Mouse (Mus musculus): ENCODE data around the gene Cldn10.

- no peak for TF ChIP-seq CTCF (IDR thresholded peaks at IDR 0.05; ENCODE audit: borderline replicate concordance, extremely low read depth, insufficient read depth, insufficient read length)
- TF ChIP-seq POLR2A (IDR thresholded peaks at IDR 0.05; ENCODE audit: borderline replicate concordance, extremely low read depth, insufficient read depth, insufficient read length, poor library complexity, severe bottlenecking): no peak
Observed at GRCm38 (mm10) chr14:118842353-118842752, 54.6 kb downstream of the Cldn10 start.

Data from brain, embryonic 14.5 days (tissue).